Mouse (Mus musculus) stomach, postnatal 0 days (tissue): ENCODE results near the gene Ift140. TPM values are rescaled to one million over a fixed set of nuclear protein-coding genes. Genes with fewer than 3 reads are reported as not detected.
A peak's percentile ranks its signal among the peaks of the same experiment; 100 is the strongest.

Experiments used
- ATAC-seq: fragments of 200-750 bp; cut with Nextera tagmentation; 2 replicates; pipeline ENCODE4 v1.8.0; 2017; ENCODE audit not compliant: low FRiP score, low TSS enrichment
- DNase-seq: peaks from one replicate; pipeline ENCODE4 v3.0.0-alpha.2; 2016; ENCODE audit warnings: low spot score
- H3K27ac ChIP-seq: fragments of 300-500 bp; sonication (generic); replicated peaks from 2 replicates; pipeline ENCODE4 v1.5.1; 2014; ENCODE audit warnings: mild to moderate bottlenecking, control low read depth
- H3K27me3 ChIP-seq: fragments of 300-500 bp; sonication (generic); 2 replicates; pipeline ENCODE4 v1.6.1; 2014; ENCODE audit warnings: low read length; ENCODE audit not compliant: control insufficient read depth, insufficient read depth
- H3K36me3 ChIP-seq: fragments of 300-500 bp; sonication (generic); 2 replicates; pipeline ENCODE4 v1.6.1; 2014; ENCODE audit warnings: low read length, mixed read lengths; ENCODE audit not compliant: control insufficient read depth, insufficient read depth
- H3K4me1 ChIP-seq: fragments of 300-500 bp; sonication (generic); replicated peaks from 2 replicates; pipeline ENCODE4 v1.6.1; 2014; ENCODE audit warnings: antibody characterized with exemption; ENCODE audit not compliant: control insufficient read depth, insufficient read depth
- H3K4me2 ChIP-seq: fragments of 300-500 bp; sonication (generic); replicated peaks from 2 replicates; pipeline ENCODE4 v1.6.1; 2014; ENCODE audit warnings: low read depth, mild to moderate bottlenecking, control low read depth, moderate library complexity
- H3K4me3 ChIP-seq: fragments of 300-500 bp; sonication (generic); 2 replicates; pipeline ENCODE4 v1.5.1; 2014; ENCODE audit warnings: low read depth, low read length, control low read depth
- H3K9ac ChIP-seq: fragments of 300-500 bp; sonication (generic); 2 replicates; pipeline ENCODE4 v1.6.1; 2014; ENCODE audit warnings: mild to moderate bottlenecking, low read length, control low read depth, mixed read lengths
- H3K9me3 ChIP-seq: fragments of 300-500 bp; sonication (generic); 2 replicates; pipeline ENCODE4 v1.6.1; 2016; ENCODE audit warnings: low read length; ENCODE audit not compliant: control insufficient read depth
- CTCF ChIP-seq: IDR thresholded peaks from 2 replicates; pipeline ENCODE4 v1.5.1; 2016; ENCODE audit warnings: antibody characterized with exemption, low read depth, mild to moderate bottlenecking, moderate library complexity
- EP300 ChIP-seq: optimal IDR thresholded peaks from 2 replicates; pipeline ENCODE3; 2016; ENCODE audit warnings: antibody characterized with exemption
- WGBS: fragments of 180-500 bp; shearing (Covaris S2); extraction: QIAGEN DNeasy Blood & Tissue Kit; methylation state at CpG from one replicate; pipeline ENCODE4 v1.1.7; 2014; 5-methylcytosine and 5-hydroxymethylcytosine counted together
- polyA plus RNA-seq: library from polyadenylated mRNA; unstranded; fragments of >200 nt; fragmentation: Nextera tagmentation; extraction: Ambion mirVana; gene quantifications from 2 replicates; pipeline ENCODE4 v1.2.1, GENCODE M21; 2015

Ift140 gene
- polyA plus RNA-seq: 4.1 and 4.2 TPM in 2 replicates

GRCm38 (mm10) chr17:25015655-25016291 lies at the start of gene Ift140, which contains the start of gene Cramp1l:
Gene Ift140, plus strand, starts transcription at chr17:25016085.
Gene Cramp1l, minus strand, starts transcription at chr17:25015788.
- no peaks in the 10 kb centered on the region for H3K9me3 ChIP-seq
- H3K4me1 ChIP-seq: peaks cover 4% of the 10 kb centered on the region; the same call in 1 of the 2 replicates
- under 1% methylated on average over 61 of the region's 62 CpGs for WGBS
- H3K4me2 ChIP-seq: peak within 1 kb of the TSS; percentile 95
- TF ChIP-seq CTCF (no peak), EP300 (no peak)
- no peaks in the 10 kb centered on the region for H3K27me3 ChIP-seq
- peaks cover 3% of the 10 kb centered on the region; the same call in 1 of the 2 replicates for H3K36me3 ChIP-seq
- DNase-seq (peak; percentile 99), ATAC-seq (peak; percentile 97)
- H3K9ac ChIP-seq: peak within 1 kb of the TSS; percentile 91
- peak within 1 kb of the TSS; percentile 95 for H3K4me3 ChIP-seq
- H3K27ac ChIP-seq: peak within 1 kb of the TSS; percentile 96

GRCm38 (mm10) chr17:24987221-24987620 lies 28.7 kb upstream of the Ift140 start:
- TF ChIP-seq EP300: no peak
- no peak for TF ChIP-seq CTCF
- H3K36me3 ChIP-seq: peaks cover 47% of the 10 kb centered on the region
- no peak for ATAC-seq
- H3K4me3 ChIP-seq: no peak overlapping the region
- H3K9ac ChIP-seq: no peak overlapping the region
- no peaks in the 10 kb centered on the region for H3K9me3 ChIP-seq
- no peak overlapping the region for H3K4me2 ChIP-seq
- H3K27ac ChIP-seq: no peak overlapping the region
- no peaks in the 10 kb centered on the region for H3K4me1 ChIP-seq
- DNase-seq: no peak
- 97% methylated on average over 6 of the region's 6 CpGs for WGBS
- no peaks in the 10 kb centered on the region for H3K27me3 ChIP-seq

GRCm38 (mm10) chr17:24994721-24995120 lies 21.2 kb upstream of the Ift140 start:
- H3K4me1 ChIP-seq: no peaks in the 10 kb centered on the region
- peaks cover 50% of the 10 kb centered on the region for H3K36me3 ChIP-seq
- no peaks in the 10 kb centered on the region for H3K9me3 ChIP-seq
- H3K4me2 ChIP-seq: no peak overlapping the region
- ATAC-seq: no peak
- H3K4me3 ChIP-seq: no peak overlapping the region
- no peak for TF ChIP-seq CTCF
- no peak for TF ChIP-seq EP300
- H3K27ac ChIP-seq: no peak overlapping the region
- 95% methylated on average over 6 of the region's 6 CpGs for WGBS
- H3K9ac ChIP-seq: no peak overlapping the region
- no peak for DNase-seq
- H3K27me3 ChIP-seq: no peaks in the 10 kb centered on the region

DNA sequence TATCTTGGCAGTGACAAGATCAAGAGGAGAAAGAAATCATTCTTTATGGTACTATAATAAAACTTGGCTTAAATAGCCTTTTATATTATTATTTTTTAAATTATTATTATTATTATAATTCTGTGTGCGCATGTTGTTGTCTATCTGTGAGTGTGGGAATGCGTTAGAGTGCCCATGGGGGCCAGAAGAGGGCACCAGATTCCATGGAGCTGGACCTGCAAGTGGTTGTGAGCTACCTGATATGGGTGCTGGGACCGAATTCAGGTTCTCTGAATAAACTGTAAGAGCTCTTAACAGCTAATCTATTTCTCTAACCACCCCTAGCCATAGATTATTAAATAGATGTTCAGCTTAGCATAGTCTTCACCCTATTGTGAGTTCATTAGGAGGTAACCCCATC lies 10.8 kb upstream of the Ift140 start:
- ATAC-seq (no peak), DNase-seq (no peak)
- Histone ChIP-seq H3K9me3 (no peaks in the 10 kb centered on the region), H3K4me2 (no peak overlapping the region), H3K27me3 (no peaks in the 10 kb centered on the region), H3K36me3 (peaks cover 13% of the 10 kb centered on the region), H3K4me1 (no peaks in the 10 kb centered on the region), H3K27ac (no peak overlapping the region), H3K4me3 (no peak overlapping the region), H3K9ac (no peak overlapping the region)
- no peak for TF ChIP-seq EP300
- peak; percentile 30 for TF ChIP-seq CTCF
- 96% methylated on average over 3 of the region's 3 CpGs for WGBS

DNA sequence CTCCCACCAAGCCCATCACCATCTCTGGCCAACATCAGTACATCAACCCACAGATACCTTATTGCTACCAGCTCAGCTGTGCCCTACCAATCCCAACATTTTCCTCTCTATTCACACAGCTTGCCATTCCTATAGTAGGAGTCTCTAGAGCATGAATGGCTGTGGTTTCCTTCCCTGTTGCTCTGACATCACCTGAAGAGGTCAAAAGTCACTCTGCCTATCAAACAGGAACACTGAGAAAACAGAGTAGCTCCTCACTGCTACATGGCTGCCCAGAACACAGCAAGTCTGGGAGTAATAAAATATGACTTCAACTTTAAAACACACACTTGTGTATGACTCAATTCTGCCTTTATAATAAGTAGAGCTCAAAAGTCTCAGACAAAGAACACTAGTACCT lies 8.4 kb upstream of the Ift140 start:
- Histone ChIP-seq H3K27me3 (no peaks in the 10 kb centered on the region), H3K4me3 (no peak overlapping the region), H3K9me3 (no peaks in the 10 kb centered on the region), H3K27ac (no peak overlapping the region), H3K9ac (no peak overlapping the region), H3K4me1 (no peaks in the 10 kb centered on the region), H3K36me3 (peaks cover 14% of the 10 kb centered on the region), H3K4me2 (no peak overlapping the region)
- TF ChIP-seq EP300 (no peak), CTCF (no peak)
- ATAC-seq (peak; percentile 69), DNase-seq (peak; percentile 15)
